Mouse (Mus musculus) spleen, adult 18-20 months (tissue): ENCODE measurements at regions not wholly inside any gene's neighbourhood (a gene's known extent, or its start where the extent isn't known, plus 50 kb on each side); places are given as distances from the start of the nearest gene placed in this dataset.

ENCODE experiments used
- DNase-seq, 2 experiments: peaks; one replicate each; pipeline ENCODE4 v3.0.0; 2022; ENCODE audit warnings: mixed read lengths in 2 of 2

- DNase-seq = no peak
Measured at GRCm38 (mm10) chr13:99847531-99847930, 53.4 kb downstream of the Cartpt start.

GRCm38 (mm10) chr13:99842626-99843025, 58.3 kb downstream of the Cartpt start:
- DNase-seq = no peak

GRCm38 (mm10) chr13:99839446-99839845, 61.4 kb downstream of the Cartpt start:
- DNase-seq = no peak

- DNase-seq = no peak
Measured at GRCm38 (mm10) chr13:99837772-99838425, 63.0 kb downstream of the Cartpt start.

GRCm38 (mm10) chr13:99837180-99837579, 63.7 kb downstream of the Cartpt start:
- no peak for DNase-seq

GRCm38 (mm10) chr13:99836586-99836985, 64.3 kb downstream of the Cartpt start:
- DNase-seq = no peak

GRCm38 (mm10) chr13:99835518-99835917, 65.4 kb downstream of the Cartpt start:
- DNase-seq = no peak

GRCm38 (mm10) chr13:99830080-99830724, 70.7 kb downstream of the Cartpt start:
- no peak for DNase-seq

- no peak for DNase-seq
Measured at GRCm38 (mm10) chr13:99827573-99827972, 73.3 kb downstream of the Cartpt start.

GRCm38 (mm10) chr13:99824625-99825024, 76.3 kb downstream of the Cartpt start:
- DNase-seq = no peak

- DNase-seq = no peak
Measured at GRCm38 (mm10) chr13:99816666-99817065, 84.2 kb downstream of the Cartpt start.

- no peak for DNase-seq
Measured at GRCm38 (mm10) chr13:99815786-99816185, 85.1 kb downstream of the Cartpt start.

- DNase-seq = no peak
Measured at GRCm38 (mm10) chr13:99814801-99815200, 86.1 kb downstream of the Cartpt start.

- DNase-seq = no peak
Measured at GRCm38 (mm10) chr13:99814033-99814556, 86.8 kb downstream of the Cartpt start.

- no peak for DNase-seq
Measured at GRCm38 (mm10) chr13:99794448-99794847, 106.4 kb downstream of the Cartpt start.

- DNase-seq = no peak
Measured at GRCm38 (mm10) chr13:99793786-99794435, 107.0 kb downstream of the Cartpt start.

- no peak for DNase-seq
Measured at GRCm38 (mm10) chr13:99793001-99793400, 107.9 kb downstream of the Cartpt start.

- DNase-seq = no peak
Measured at GRCm38 (mm10) chr13:99790951-99791350, 109.9 kb downstream of the Cartpt start.

- no peak for DNase-seq
Measured at GRCm38 (mm10) chr13:99787760-99788159, 113.1 kb downstream of the Cartpt start.

- DNase-seq = no peak
Measured at GRCm38 (mm10) chr13:99785427-99785826, 115.5 kb downstream of the Cartpt start.

- no peak for DNase-seq
Measured at GRCm38 (mm10) chr13:99784314-99784713, 116.6 kb downstream of the Cartpt start.

GRCm38 (mm10) chr13:99782883-99783721, 117.8 kb downstream of the Cartpt start:
- no peak for DNase-seq

- DNase-seq = no peak
Measured at GRCm38 (mm10) chr13:99781616-99782015, 119.3 kb downstream of the Cartpt start.
